Mouse (Mus musculus) skeletal muscle tissue, adult 2 months (tissue): ENCODE measurements around the gene Gm36176.

Experiments
- DNase-seq: peaks from one replicate; pipeline ENCODE4 v3.0.0-alpha.2; 2012; ENCODE audit warnings: low read depth, low spot score

Gm36176 gene

DNA sequence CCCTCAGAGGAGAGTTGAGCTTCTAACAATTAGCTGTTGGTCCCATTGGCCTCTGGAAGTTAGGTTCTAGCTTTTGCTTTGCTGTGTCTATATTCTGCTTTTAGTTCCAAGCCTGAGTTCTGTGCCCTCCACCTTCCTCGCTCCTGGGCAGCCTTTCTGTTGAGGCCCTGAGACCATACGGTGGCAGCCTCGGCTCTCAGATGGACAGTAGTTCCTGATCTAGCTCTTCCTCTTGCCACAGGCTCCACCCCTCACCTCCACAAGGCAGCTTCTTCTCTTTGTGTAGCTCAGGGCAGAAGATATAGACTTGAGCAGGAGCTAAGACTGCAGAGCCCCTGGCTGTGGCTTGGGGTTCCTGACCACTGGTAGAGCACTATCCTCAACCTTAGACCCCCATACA, 33.7 kb downstream of the Gm36176 start:
- DNase-seq: no peak

DNA sequence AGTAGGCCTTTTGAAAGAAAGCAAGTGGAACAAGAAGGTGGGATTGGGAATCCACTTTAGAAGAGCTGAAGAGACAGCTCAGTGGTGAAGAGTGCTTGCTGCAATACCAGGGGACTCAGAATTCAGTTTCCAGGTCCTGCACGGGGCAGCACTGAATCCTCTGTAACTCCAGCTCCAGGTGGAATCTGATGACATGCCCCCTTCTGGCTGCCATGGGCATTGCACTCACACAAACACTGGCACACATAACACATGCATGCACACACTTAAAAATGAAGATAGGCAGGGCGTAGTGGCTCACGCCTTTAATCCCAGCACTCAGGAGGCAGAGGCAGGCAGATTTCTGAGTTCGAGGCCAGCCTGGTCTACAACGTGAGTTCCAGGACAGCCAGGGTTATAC, 36.0 kb downstream of the Gm36176 start:
- DNase-seq: no peak

DNA sequence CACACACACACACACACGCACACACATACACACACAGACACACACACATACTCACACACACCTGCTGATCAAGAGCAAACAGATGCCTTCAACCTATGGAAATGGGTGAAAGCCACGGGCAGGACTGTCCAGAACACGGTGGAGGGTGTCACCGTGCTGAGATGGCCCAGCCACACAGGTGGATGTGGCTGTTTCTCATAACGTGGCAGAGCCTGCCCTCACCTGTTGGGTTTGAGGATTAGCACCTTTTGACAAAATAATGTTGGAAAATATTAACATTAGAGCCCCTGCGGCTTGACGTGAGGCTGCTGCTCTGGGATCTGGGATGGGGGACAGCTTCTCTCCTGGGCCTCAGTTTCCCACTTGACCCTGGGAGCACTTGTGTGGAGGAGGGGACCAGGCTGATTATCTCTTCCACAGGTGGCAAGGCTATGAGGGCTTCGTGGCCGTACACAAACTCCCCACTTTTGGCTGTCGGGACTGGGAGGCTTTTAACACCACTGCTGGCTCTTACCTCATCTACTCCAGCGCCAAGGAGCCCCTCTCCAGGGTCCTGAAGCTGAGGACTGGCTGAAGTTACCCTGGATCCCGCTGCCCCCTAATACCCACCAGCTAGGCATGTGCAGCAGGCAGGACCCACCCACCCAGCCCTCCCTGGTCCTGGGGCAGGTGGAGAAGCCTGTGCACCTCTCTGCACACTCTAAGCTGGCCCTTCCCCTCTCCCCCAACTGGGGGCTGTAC, 39.6 kb downstream of the Gm36176 start:
- DNase-seq: no peak

DNA sequence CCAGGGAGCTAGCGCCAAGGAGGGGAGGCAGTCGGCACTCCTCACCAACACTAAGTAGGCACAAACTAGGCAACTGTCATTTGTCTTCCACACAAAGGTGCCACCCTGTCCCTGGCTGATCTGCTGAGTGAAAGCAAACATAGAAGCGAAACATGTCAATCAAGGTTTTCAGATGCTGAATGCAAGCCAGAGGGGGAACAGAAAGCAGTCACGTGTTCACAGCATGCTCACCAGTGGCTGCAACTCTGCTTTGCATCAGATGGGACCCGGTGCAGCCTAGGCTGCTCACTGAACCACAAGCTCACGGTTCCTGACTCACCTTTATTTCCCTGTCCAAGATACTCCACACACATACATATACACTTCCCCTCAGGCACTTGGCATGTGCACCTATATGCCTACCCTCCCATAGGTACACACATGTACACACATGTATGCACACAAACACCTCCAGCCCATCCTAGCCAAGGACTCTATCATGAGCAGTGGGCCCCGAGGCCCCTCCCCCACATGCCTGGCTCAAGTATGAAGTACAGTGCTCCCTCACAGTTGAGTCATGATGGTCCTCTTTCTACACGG, 44.5 kb downstream of the Gm36176 start:
- DNase-seq: no peak

DNA sequence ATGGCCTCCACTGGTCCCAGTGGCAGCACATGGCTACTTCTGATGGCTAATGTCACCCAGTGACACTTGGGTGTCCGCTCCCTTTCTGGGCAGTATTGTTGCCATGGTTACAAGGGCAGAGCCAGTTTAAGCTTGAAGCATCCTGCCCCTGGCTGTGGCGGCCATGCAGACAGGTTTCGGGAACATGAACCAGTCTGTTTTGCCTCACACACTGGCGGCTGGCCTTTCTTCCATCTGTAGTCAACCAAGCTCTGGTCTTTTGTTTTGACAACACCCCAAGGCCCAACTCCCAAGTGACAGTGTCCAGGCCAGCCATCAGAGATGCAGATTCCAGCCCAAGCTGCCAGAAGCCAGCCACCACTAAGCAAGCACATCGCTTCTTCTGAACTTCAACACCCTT, 49.0 kb downstream of the Gm36176 start:
- DNase-seq: no peak
